Mouse (Mus musculus): ENCODE results near the gene Isoc2a.

DNA sequence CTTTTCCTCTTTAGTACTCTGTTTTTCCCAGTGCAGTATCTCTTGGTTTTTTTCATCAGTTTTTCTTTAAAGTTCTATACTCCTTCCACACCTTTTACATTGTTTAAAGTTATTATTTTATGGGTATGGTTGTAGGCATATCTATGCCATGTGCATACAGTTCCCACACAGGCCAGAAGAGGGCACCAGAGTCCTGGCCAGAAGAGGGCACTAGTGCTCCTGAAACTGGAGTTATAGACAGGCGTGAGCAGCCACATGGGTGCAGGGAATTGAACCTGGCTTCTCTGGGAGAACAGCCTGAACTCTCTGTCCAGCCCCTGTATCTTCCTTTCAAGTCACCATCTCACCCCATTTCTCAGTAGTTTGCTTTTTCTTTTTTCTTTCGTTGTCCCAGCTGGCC is 61.5 kb downstream of the Isoc2a start:
- TF ChIP-seq POLR2A (IDR thresholded peaks at IDR 0.05; ENCODE audit: extremely low read depth, insufficient read depth, low read length) (no peak), CTCF (IDR thresholded peaks at IDR 0.05; ENCODE audit: low read depth, low read length) (peak; percentile 89)

Measured in liver, adult 2 months (tissue).